ENCODE assay signal across 11 mouse cellular contexts in the genomic region with DNA sequence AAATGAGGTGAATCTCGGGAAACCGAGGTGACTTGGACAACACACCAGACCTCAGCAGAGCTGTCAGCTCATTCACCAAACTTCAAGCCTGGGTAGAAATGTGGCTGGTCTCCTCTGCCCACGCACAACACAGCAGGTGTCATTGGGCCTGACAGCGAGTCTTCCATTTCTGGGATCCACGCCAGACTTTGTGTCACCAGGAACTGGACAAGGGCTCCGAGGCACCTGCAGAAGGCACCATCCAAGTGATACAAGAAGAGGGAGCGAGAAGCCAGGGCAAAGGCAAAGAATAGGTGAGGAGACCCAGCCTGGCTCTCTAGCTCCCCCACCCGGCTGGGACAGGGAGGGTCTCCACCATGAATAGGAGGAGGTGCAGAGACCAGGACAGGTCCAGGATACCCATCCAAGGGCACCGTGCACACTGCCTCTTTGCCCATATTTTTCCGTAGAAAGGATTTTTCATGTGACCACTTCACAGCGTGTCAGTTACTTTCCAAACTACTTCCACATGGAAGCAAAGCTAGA.
A peak's percentile ranks its signal among the peaks of the same experiment; 100 is the strongest.
DNase-seq lines count a peak whose midpoint lies in the region; ATAC-seq and TF ChIP-seq lines count a peak whose summit lies in the region.
"Had no signal": no experiment of that assay in that cellular context is flagged by ENCODE, and none has a peak within 500 bp of the region (broad histone marks: within the 10 kb centered on the region; RNA-seq: fewer than 3 reads in every experiment).

No protein-coding gene starts in this region.

- H3K4me3 ChIP-seq in hindbrain, postnatal 0 days (ENCODE audit: low read length), result no peak overlapping the region
- no peak overlapping the region for H3K4me3 ChIP-seq in hindbrain, embryonic 10.5 days
- H3K4me3 ChIP-seq in midbrain, postnatal 0 days (ENCODE audit: low read depth, low read length), result no peak overlapping the region
- H3K4me3 ChIP-seq in midbrain, embryonic 16.5 days (ENCODE audit: low read depth, low read length), result no peak overlapping the region
- no peak overlapping the region for H3K4me3 ChIP-seq in forebrain, embryonic 13.5 days
- H3K4me3 ChIP-seq: embryonic facial prominence, embryonic 12.5 days; limb, embryonic 13.5 days had no signal

- H3K4me2 ChIP-seq in hindbrain, postnatal 0 days (ENCODE audit: low read depth, low read length), result no peak overlapping the region
- H3K4me2 ChIP-seq in midbrain, postnatal 0 days (ENCODE audit: low read depth, low read length, poor library complexity, severe bottlenecking), result no peak overlapping the region
- H3K4me2 ChIP-seq in midbrain, embryonic 16.5 days (ENCODE audit: low read length), result no peak overlapping the region
- no peak overlapping the region for H3K4me2 ChIP-seq in forebrain, embryonic 13.5 days
- H3K4me2 ChIP-seq: embryonic facial prominence, embryonic 12.5 days; hindbrain, embryonic 14.5 days; limb, embryonic 13.5 days had no signal

- WGBS in hindbrain, postnatal 0 days, result 55% methylated on average over 11 of the region's 11 CpGs
- 79% methylated on average over 11 of the region's 11 CpGs for WGBS in hindbrain, embryonic 10.5 days
- WGBS in midbrain, postnatal 0 days, result 75% methylated on average over 11 of the region's 11 CpGs
- 75% methylated on average over 11 of the region's 11 CpGs for WGBS in midbrain, embryonic 16.5 days
- WGBS in forebrain, embryonic 13.5 days, result 76% methylated on average over 11 of the region's 11 CpGs

- H3K27ac ChIP-seq in hindbrain, postnatal 0 days, result no peak overlapping the region
- H3K27ac ChIP-seq in hindbrain, embryonic 10.5 days, result no peak overlapping the region
- H3K27ac ChIP-seq in midbrain, postnatal 0 days (ENCODE audit: low read depth, low read length), result no peak overlapping the region
- H3K27ac ChIP-seq in midbrain, embryonic 16.5 days (ENCODE audit: low read length), result no peak overlapping the region
- H3K27ac ChIP-seq in forebrain, embryonic 13.5 days, result no peak overlapping the region
- H3K27ac ChIP-seq: embryonic facial prominence, embryonic 12.5 days; hindbrain, embryonic 14.5 days; limb, embryonic 13.5 days had no signal

- no peak for ATAC-seq in hindbrain, postnatal 0 days
- no peak for ATAC-seq in midbrain, postnatal 0 days (ENCODE audit: low FRiP score)
- ATAC-seq in midbrain, embryonic 16.5 days, result no peak
- no peak for ATAC-seq in forebrain, embryonic 13.5 days

- no peaks in the 10 kb centered on the region for H3K36me3 ChIP-seq in hindbrain, postnatal 0 days (ENCODE audit: insufficient read depth, low read length)
- no peaks in the 10 kb centered on the region for H3K36me3 ChIP-seq in hindbrain, embryonic 10.5 days
- no peaks in the 10 kb centered on the region for H3K36me3 ChIP-seq in midbrain, postnatal 0 days (ENCODE audit: insufficient read depth, low read length)
- H3K36me3 ChIP-seq in midbrain, embryonic 16.5 days (ENCODE audit: control insufficient read depth, insufficient read depth, low read length), result no peaks in the 10 kb centered on the region
- H3K36me3 ChIP-seq in forebrain, embryonic 13.5 days (ENCODE audit: poor library complexity, severe bottlenecking), result no peaks in the 10 kb centered on the region
- H3K36me3 ChIP-seq: embryonic facial prominence, embryonic 12.5 days; limb, embryonic 13.5 days had no signal

- H3K4me1 ChIP-seq in hindbrain, postnatal 0 days (ENCODE audit: insufficient read depth, low read length), result peaks cover 5% of the 10 kb centered on the region; the same call in 1 of the 2 replicates
- H3K4me1 ChIP-seq in hindbrain, embryonic 10.5 days (replicated peaks), result 0 out of 2 replicates have a peak, but pooled peaks cover 4% of the 10 kb centered on the region
- no peaks in the 10 kb centered on the region for H3K4me1 ChIP-seq in midbrain, postnatal 0 days (ENCODE audit: insufficient read depth, low read length)
- no peaks in the 10 kb centered on the region for H3K4me1 ChIP-seq in midbrain, embryonic 16.5 days (ENCODE audit: control insufficient read depth, insufficient read depth, low read length)
- H3K4me1 ChIP-seq in forebrain, embryonic 13.5 days, result no peaks in the 10 kb centered on the region; the same call in 1 of the 2 replicates
- H3K4me1 ChIP-seq: embryonic facial prominence, embryonic 12.5 days; limb, embryonic 13.5 days had no signal

- peak; percentile 46 for TF ChIP-seq CTCF in hindbrain, postnatal 0 days (IDR thresholded peaks at IDR 0.05; ENCODE audit: low read depth)
- 0 out of 2 replicates have a peak, but pooled peaks have one; percentile 13 for TF ChIP-seq CTCF in midbrain, postnatal 0 days (IDR thresholded peaks at IDR 0.05)

- H3K27me3 ChIP-seq in hindbrain, postnatal 0 days (ENCODE audit: insufficient read depth, low read length), result no peaks in the 10 kb centered on the region
- H3K27me3 ChIP-seq in hindbrain, embryonic 10.5 days (ENCODE audit: insufficient read depth, poor library complexity, severe bottlenecking), result no peaks in the 10 kb centered on the region
- H3K27me3 ChIP-seq in midbrain, postnatal 0 days (ENCODE audit: insufficient read depth, low read length), result no peaks in the 10 kb centered on the region
- no peaks in the 10 kb centered on the region for H3K27me3 ChIP-seq in midbrain, embryonic 16.5 days (ENCODE audit: control insufficient read depth, insufficient read depth, low read depth, low read length)
- H3K27me3 ChIP-seq in forebrain, embryonic 13.5 days, result no peaks in the 10 kb centered on the region
- H3K27me3 ChIP-seq: embryonic facial prominence, embryonic 12.5 days; limb, embryonic 13.5 days had no signal

- H3K9ac ChIP-seq in hindbrain, postnatal 0 days (replicated peaks; ENCODE audit: low read length), result no peak overlapping the region
- H3K9ac ChIP-seq in midbrain, postnatal 0 days (replicated peaks; ENCODE audit: low read length, poor library complexity, severe bottlenecking), result no peak overlapping the region
- no peak overlapping the region for H3K9ac ChIP-seq in midbrain, embryonic 16.5 days (ENCODE audit: low read depth, low read length)
- H3K9ac ChIP-seq in forebrain, embryonic 13.5 days, result no peak overlapping the region
- H3K9ac ChIP-seq: embryonic facial prominence, embryonic 12.5 days; hindbrain, embryonic 14.5 days; limb, embryonic 13.5 days had no signal

- no peaks in the 10 kb centered on the region for H3K9me3 ChIP-seq in hindbrain, postnatal 0 days (ENCODE audit: low read length)
- H3K9me3 ChIP-seq in hindbrain, embryonic 10.5 days, result no peaks in the 10 kb centered on the region
- no peaks in the 10 kb centered on the region for H3K9me3 ChIP-seq in midbrain, postnatal 0 days (ENCODE audit: low read length)
- H3K9me3 ChIP-seq in midbrain, embryonic 16.5 days (replicated peaks; ENCODE audit: control insufficient read depth, low read length, poor library complexity, severe bottlenecking), result no peaks in the 10 kb centered on the region
- H3K9me3 ChIP-seq in forebrain, embryonic 13.5 days (replicated peaks), result no peaks in the 10 kb centered on the region
- H3K9me3 ChIP-seq: embryonic facial prominence, embryonic 12.5 days; limb, embryonic 13.5 days had no signal

- peak; percentile 56 for DNase-seq in hindbrain, postnatal 0 days (ENCODE audit: low spot score)
- DNase-seq in hindbrain, embryonic 10.5 days (ENCODE audit: low spot score), result no peak
- DNase-seq in midbrain, postnatal 0 days (ENCODE audit: low spot score), result no peak
- DNase-seq in cerebellum, adult 11-12 months, result peak; percentile 98
- DNase-seq in testis, postnatal 14 days (ENCODE audit: low spot score), result peak; percentile 25
- no peak for DNase-seq in gastrocnemius, adult 18-20 months (ENCODE audit: low spot score)

Comparison
In these comparisons a context has a peak if more than half of its experiments do, and no peak if none do; other contexts are left out.
1. DNase-seq: peak in hindbrain, postnatal 0 days (single experiment), cerebellum, adult 11-12 months (single experiment) and testis, postnatal 14 days (single experiment); none in hindbrain, embryonic 10.5 days (single experiment), midbrain, postnatal 0 days (single experiment) and gastrocnemius, adult 18-20 months (single experiment).